ENCODE assay signal across 10 mouse cellular contexts in genomic region chr14:57161201-57161600, GRCm38 (mm10). TPM values are rescaled to one million over a fixed set of nuclear protein-coding genes. Genes with fewer than 3 reads are reported as not detected.
A peak's percentile ranks its signal among the peaks of the same experiment; 100 is the strongest.
DNase-seq lines count a peak whose midpoint lies in the region; ATAC-seq lines count a peak whose summit lies in the region.
"Had no signal": no experiment of that assay in that cellular context is flagged by ENCODE, and none has a peak within 500 bp of the region (broad histone marks: within the 10 kb centered on the region; RNA-seq: fewer than 3 reads in every experiment).

No protein-coding gene starts in this region.

- H3K4me2 ChIP-seq in hindbrain, embryonic 16.5 days (ENCODE audit: low read length): no peak overlapping the region
- no peak overlapping the region for H3K4me2 ChIP-seq in hindbrain, embryonic 11.5 days (replicated peaks; ENCODE audit: low read depth, low read length)
- H3K4me2 ChIP-seq in stomach, embryonic 16.5 days (ENCODE audit: low read depth, low read length): no peak overlapping the region
- H3K4me2 ChIP-seq: embryonic facial prominence, embryonic 13.5 days had no signal

- no peaks in the 10 kb centered on the region for H3K27me3 ChIP-seq in hindbrain, embryonic 16.5 days (replicated peaks; ENCODE audit: control insufficient read depth, insufficient read depth, low read length)
- H3K27me3 ChIP-seq in hindbrain, embryonic 11.5 days (ENCODE audit: control insufficient read depth, insufficient read depth, low read length): no peaks in the 10 kb centered on the region
- no peaks in the 10 kb centered on the region for H3K27me3 ChIP-seq in stomach, embryonic 16.5 days (ENCODE audit: control insufficient read depth, insufficient read depth, low read length)
- H3K27me3 ChIP-seq: embryonic facial prominence, embryonic 13.5 days had no signal

- H3K4me3 ChIP-seq in hindbrain, embryonic 16.5 days (ENCODE audit: low read length): no peak overlapping the region
- no peak overlapping the region for H3K4me3 ChIP-seq in hindbrain, embryonic 11.5 days (ENCODE audit: low read depth, low read length)
- H3K4me3 ChIP-seq in stomach, embryonic 16.5 days (replicated peaks; ENCODE audit: low read length): no peak overlapping the region
- H3K4me3 ChIP-seq: embryonic facial prominence, embryonic 13.5 days had no signal

- H3K9me3 ChIP-seq in hindbrain, embryonic 16.5 days (ENCODE audit: control insufficient read depth, low read length): no peaks in the 10 kb centered on the region
- H3K9me3 ChIP-seq in hindbrain, embryonic 11.5 days (ENCODE audit: control insufficient read depth, low read length): no peaks in the 10 kb centered on the region
- no peaks in the 10 kb centered on the region for H3K9me3 ChIP-seq in stomach, embryonic 16.5 days (replicated peaks; ENCODE audit: control insufficient read depth, low read length)
- H3K9me3 ChIP-seq: embryonic facial prominence, embryonic 13.5 days had no signal

- no peak overlapping the region for H3K27ac ChIP-seq in hindbrain, embryonic 16.5 days (ENCODE audit: low read depth, low read length)
- H3K27ac ChIP-seq in hindbrain, embryonic 11.5 days (ENCODE audit: low read depth, low read length): no peak overlapping the region
- H3K27ac ChIP-seq in stomach, embryonic 16.5 days (ENCODE audit: low read length): peak overlapping the region; percentile 61
- H3K27ac ChIP-seq: embryonic facial prominence, embryonic 13.5 days had no signal

- 49% methylated on average over 4 of the region's 4 CpGs for WGBS in hindbrain, embryonic 16.5 days
- 67% methylated on average over 4 of the region's 4 CpGs for WGBS in hindbrain, embryonic 11.5 days
- WGBS in stomach, embryonic 16.5 days: 35% methylated on average over 4 of the region's 4 CpGs

- H3K4me1 ChIP-seq in hindbrain, embryonic 16.5 days (ENCODE audit: control insufficient read depth, insufficient read depth, low read depth, low read length): no peaks in the 10 kb centered on the region
- H3K4me1 ChIP-seq in hindbrain, embryonic 11.5 days (replicated peaks; ENCODE audit: control insufficient read depth, insufficient read depth, low read length): no peaks in the 10 kb centered on the region
- peaks cover 10% of the 10 kb centered on the region for H3K4me1 ChIP-seq in stomach, embryonic 16.5 days (ENCODE audit: control insufficient read depth, insufficient read depth, low read length)

- H3K9ac ChIP-seq in hindbrain, embryonic 16.5 days (ENCODE audit: low read depth, low read length): no peak overlapping the region
- H3K9ac ChIP-seq in hindbrain, embryonic 11.5 days (ENCODE audit: low read depth, low read length): no peak overlapping the region
- H3K9ac ChIP-seq in stomach, embryonic 16.5 days (ENCODE audit: low read length): no peak overlapping the region

- DNase-seq in hindbrain, embryonic 11.5 days (ENCODE audit: low spot score): no peak
- DNase-seq in adrenal gland, postnatal 10 days: peak; percentile 59
- DNase-seq in gastrocnemius, adult 18-20 months (ENCODE audit: low spot score): peak; percentile 46
- peak; percentile 51 for DNase-seq in layer of hippocampus, adult 9-11 months
- no peak for DNase-seq in kidney, adult 8-10 months
- no peak for DNase-seq in thymus, postnatal 36 days

- ATAC-seq in hindbrain, embryonic 16.5 days: peak; percentile 56; the same call in 1 of the 2 replicates
- ATAC-seq in hindbrain, embryonic 11.5 days (ENCODE audit: low FRiP score): no peak
- ATAC-seq in stomach, embryonic 16.5 days (ENCODE audit: insufficient read depth, low FRiP score): peak; percentile 73; the same call in 1 of the 2 replicates

- H3K36me3 ChIP-seq in hindbrain, embryonic 16.5 days (ENCODE audit: control insufficient read depth, insufficient read depth, low read length): no peaks in the 10 kb centered on the region
- no peaks in the 10 kb centered on the region for H3K36me3 ChIP-seq in hindbrain, embryonic 11.5 days (ENCODE audit: control insufficient read depth, insufficient read depth, low read length)
- no peaks in the 10 kb centered on the region for H3K36me3 ChIP-seq in stomach, embryonic 16.5 days (ENCODE audit: control insufficient read depth, insufficient read depth, low read length)
- H3K36me3 ChIP-seq: embryonic facial prominence, embryonic 13.5 days had no signal

RNA-seq across cellular contexts. Expression of gene Gjb6, which starts 27.8 kb away (rescaled TPM):
- polyA plus RNA-seq in hindbrain, embryonic 16.5 days (2015; fragmentation: Nextera tagmentation; extraction: Ambion mirVana): 25.8 and 26.0 TPM in 2 replicates
- 5.8 and 6.5 TPM in 2 replicates for polyA plus RNA-seq in hindbrain, embryonic 11.5 days (2014; fragmentation: Nextera tagmentation; extraction: Ambion mirVana)
- not detected for total RNA-seq in adrenal gland, postnatal 10 days (2021)
- total RNA-seq in gastrocnemius, adult 18-20 months (2021): not detected
- 12.7 and 19.2 TPM in 2 replicates for polyA plus RNA-seq in stomach, embryonic 16.5 days (2015; fragmentation: Nextera tagmentation; extraction: Ambion mirVana)
- total RNA-seq: ES-E14 had no signal

RNA-seq across cellular contexts. Expression of gene Gm4491, which starts 45.5 kb away (rescaled TPM):
- polyA plus RNA-seq in hindbrain, embryonic 16.5 days (2015; fragmentation: Nextera tagmentation; extraction: Ambion mirVana): 0.10 TPM in 1 of 2 replicates, not detected in the other
- polyA plus RNA-seq in hindbrain, embryonic 11.5 days (2014; fragmentation: Nextera tagmentation; extraction: Ambion mirVana): not detected in 2 replicates
- not detected for total RNA-seq in adrenal gland, postnatal 10 days (2021)
- not detected for total RNA-seq in gastrocnemius, adult 18-20 months (2021)
- polyA plus RNA-seq in stomach, embryonic 16.5 days (2015; fragmentation: Nextera tagmentation; extraction: Ambion mirVana): not detected in 2 replicates
- total RNA-seq: ES-E14 had no signal

RNA-seq across cellular contexts. Expression of gene Gjb2, which starts 56.7 kb away (rescaled TPM):
- polyA plus RNA-seq in hindbrain, embryonic 16.5 days (2015; fragmentation: Nextera tagmentation; extraction: Ambion mirVana): 17.4 and 23.2 TPM in 2 replicates
- polyA plus RNA-seq in hindbrain, embryonic 11.5 days (2014; fragmentation: Nextera tagmentation; extraction: Ambion mirVana): 21.1 and 34.3 TPM in 2 replicates
- 10 to 100 TPM in 1 of 2 experiments, 1 to 10 TPM in 1; 8.1 to 17.6 TPM for total RNA-seq in adrenal gland, postnatal 10 days (2021)
- total RNA-seq in gastrocnemius, adult 18-20 months (2021): under 1 TPM; 0.11 to 0.83 TPM
- polyA plus RNA-seq in stomach, embryonic 16.5 days (2015; fragmentation: Nextera tagmentation; extraction: Ambion mirVana): 45.3 and 72.8 TPM in 2 replicates

Comparison
In these comparisons a context has a peak if more than half of its experiments do, and no peak if none do; other contexts are left out.
1. DNase-seq: peak in adrenal gland, postnatal 10 days (single experiment), gastrocnemius, adult 18-20 months (single experiment) and layer of hippocampus, adult 9-11 months (single experiment); none in hindbrain, embryonic 11.5 days (single experiment), kidney, adult 8-10 months (0 of 2) and thymus, postnatal 36 days (0 of 2).